Mouse (Mus musculus): Measurements from ENCODE around the gene Ankrd63. TPM values are rescaled to one million over a fixed set of nuclear protein-coding genes. Genes with fewer than 3 reads are reported as not detected.
"Not testable (repeated sequence)": the region's sequence is repeated elsewhere in the genome, so short reads cannot be mapped to it uniquely, and the experiment has no call there.

The Ankrd63 gene
- polyA plus RNA-seq, 1 experiment from 2014 or later: not detected

DNA sequence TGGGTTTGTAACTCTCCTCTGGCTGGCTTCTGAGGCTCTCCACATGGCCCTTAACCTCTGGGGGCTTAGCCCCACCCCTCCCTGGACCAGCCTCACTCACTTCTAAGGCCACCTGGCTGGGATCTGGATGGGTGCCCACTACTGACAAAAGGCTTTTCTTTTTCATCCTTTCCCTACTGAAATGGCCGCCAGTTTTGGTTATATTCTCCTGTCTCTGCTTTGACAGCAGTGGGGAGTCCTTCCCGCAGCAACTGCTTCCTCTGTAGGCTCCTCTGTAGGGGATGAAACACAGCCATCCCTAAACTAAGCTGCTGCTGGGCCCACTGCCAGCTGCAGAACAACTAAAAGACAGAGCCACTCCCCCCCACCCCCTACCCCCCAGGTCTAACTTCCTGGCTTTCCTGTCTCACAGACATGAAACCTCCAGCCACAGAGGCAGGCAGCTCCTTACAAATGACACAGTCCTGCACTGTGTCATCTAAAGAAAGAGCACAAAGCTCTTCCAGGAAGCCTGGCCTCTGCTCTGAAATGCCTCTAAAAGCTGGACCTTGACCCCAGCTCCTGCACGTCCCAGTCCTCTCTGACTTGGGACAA is 47.0 kb downstream of the Ankrd63 start:
- no peak overlapping the region for H3K4me3 ChIP-seq (replicated peaks)
- no peaks in the 10 kb centered on the region for H3K36me3 ChIP-seq
- 0 out of 2 replicates have a peak overlapping the region, but pooled peaks have one; percentile 9 for H3K27ac ChIP-seq (replicated peaks)
- no peak overlapping the region for H3K9ac ChIP-seq (replicated peaks)
- no peaks in the 10 kb centered on the region for H3K9me3 ChIP-seq (replicated peaks)
- H3K4me2 ChIP-seq: no peak overlapping the region
- peaks cover 20% of the 10 kb centered on the region for H3K4me1 ChIP-seq
- H3K27me3 ChIP-seq (replicated peaks): no peaks in the 10 kb centered on the region
- no peak for ATAC-seq (ENCODE audit: low FRiP score)
- 33% methylated on average over 3 of the region's 3 CpGs for WGBS

- 49% methylated on average over 2 of the region's 2 CpGs for WGBS
- not testable (repeated sequence) for H3K27ac ChIP-seq (replicated peaks); H3K9me3 ChIP-seq (replicated peaks); H3K9ac ChIP-seq (replicated peaks); H3K36me3 ChIP-seq; ATAC-seq (ENCODE audit: low FRiP score); H3K27me3 ChIP-seq (replicated peaks); H3K4me3 ChIP-seq (replicated peaks); H3K4me1 ChIP-seq; H3K4me2 ChIP-seq
Measured at GRCm38 (mm10) chr2:118650697-118651096, 53.1 kb downstream of the Ankrd63 start.

Other genes with a start within 250 kb of the Ankrd63 start
- 317 and 351 TPM in 2 replicates for gene Srp14, start 224.3 kb downstream of the Ankrd63 start, polyA plus RNA-seq (2015; fragmentation: Nextera tagmentation; extraction: Ambion mirVana)
- 2.0 and 3.6 TPM in 2 replicates for gene Bmf, start 154.3 kb downstream of the Ankrd63 start, polyA plus RNA-seq (2015; fragmentation: Nextera tagmentation; extraction: Ambion mirVana)
- 7.0 and 26.4 TPM in 2 replicates for gene Bub1b, start 105.8 kb downstream of the Ankrd63 start, polyA plus RNA-seq (2015; fragmentation: Nextera tagmentation; extraction: Ambion mirVana)
- gene Pak6, start 40.7 kb downstream of the Ankrd63 start, polyA plus RNA-seq (2015; fragmentation: Nextera tagmentation; extraction: Ambion mirVana): 40.2 and 42.4 TPM in 2 replicates
- gene Plcb2, start 24.5 kb upstream of the Ankrd63 start, polyA plus RNA-seq (2015; fragmentation: Nextera tagmentation; extraction: Ambion mirVana): 1.0 and 2.2 TPM in 2 replicates
- gene Inafm2, start 41.8 kb upstream of the Ankrd63 start, polyA plus RNA-seq (2015; fragmentation: Nextera tagmentation; extraction: Ambion mirVana): 22.0 and 23.5 TPM in 2 replicates
- 0.97 and 1.2 TPM in 2 replicates for gene Ccdc9b, start 58.7 kb upstream of the Ankrd63 start, polyA plus RNA-seq (2015; fragmentation: Nextera tagmentation; extraction: Ambion mirVana)
- 1.2 TPM in 1 of 2 replicates, not detected in the other for gene Phgr1, start 68.8 kb upstream of the Ankrd63 start, polyA plus RNA-seq (2015; fragmentation: Nextera tagmentation; extraction: Ambion mirVana)
- 65.4 and 75.6 TPM in 2 replicates for gene Disp2, start 75.8 kb upstream of the Ankrd63 start, polyA plus RNA-seq (2015; fragmentation: Nextera tagmentation; extraction: Ambion mirVana)
- gene Knstrn, start 110.0 kb upstream of the Ankrd63 start, polyA plus RNA-seq (2015; fragmentation: Nextera tagmentation; extraction: Ambion mirVana): 14.8 and 30.3 TPM in 2 replicates
- 51.9 and 59.4 TPM in 2 replicates for gene Ivd, start 158.0 kb upstream of the Ankrd63 start, polyA plus RNA-seq (2015; fragmentation: Nextera tagmentation; extraction: Ambion mirVana)
- 8.5 TPM in 2 replicates for gene Bahd1, start 196.4 kb upstream of the Ankrd63 start, polyA plus RNA-seq (2015; fragmentation: Nextera tagmentation; extraction: Ambion mirVana)
- gene Chst14, start 222.5 kb upstream of the Ankrd63 start, polyA plus RNA-seq (2015; fragmentation: Nextera tagmentation; extraction: Ambion mirVana): 6.1 and 9.3 TPM in 2 replicates

Measured in neural tube, embryonic 15.5 days (tissue).